Mouse (Mus musculus) G1E-ER4 (cell line): ENCODE data around the gene Clcn5. TPM values are rescaled to one million over a fixed set of nuclear protein-coding genes. Genes with fewer than 3 reads are reported as not detected.

Source experiments
- GATA1 ChIP-seq: IDR thresholded peaks from one replicate; pipeline ENCODE4 v1.8.0; 2012; ENCODE audit warnings: low read length, inconsistent platforms
- polyA plus RNA-seq: library from polyadenylated mRNA; stranded (reverse); fragments of >175 nt; gene quantifications from 2 replicates; pipeline ENCODE4 v1.2.3, GENCODE M21; 2012

Clcn5 gene
- polyA plus RNA-seq, 1 experiment, result 8.8 TPM

DNA sequence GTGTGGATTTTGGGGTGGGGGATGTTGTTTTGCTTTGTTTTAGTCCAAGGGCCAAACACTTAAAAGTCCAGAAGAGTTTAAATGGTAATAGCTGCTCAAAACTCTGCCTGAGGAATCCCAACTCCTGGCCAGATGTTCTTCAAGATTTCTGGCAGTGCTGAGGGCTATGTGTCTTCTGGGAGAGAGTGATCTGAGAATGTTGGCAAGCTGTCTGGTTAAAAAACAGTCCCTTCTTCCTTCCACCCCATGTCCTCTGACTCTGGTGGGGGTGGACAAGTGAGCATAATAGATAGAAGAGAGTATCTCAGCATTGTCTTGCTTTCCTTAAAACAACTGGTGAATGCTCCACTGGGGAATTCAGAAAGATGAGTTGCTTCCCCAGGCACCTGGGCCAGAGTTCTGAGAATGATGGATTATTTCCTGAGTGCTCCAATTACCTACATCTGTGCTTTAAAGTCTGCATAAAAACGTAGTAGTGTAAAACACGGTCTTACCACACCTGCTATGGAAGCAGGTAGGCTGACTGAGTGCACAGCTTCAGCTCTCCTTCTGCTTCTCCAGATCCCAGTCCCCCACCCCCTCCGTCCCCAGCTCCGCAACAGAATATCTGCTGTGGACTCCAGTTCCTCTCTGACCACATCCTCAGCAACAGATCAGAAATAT, 197.4 kb downstream of the Clcn5 start:
- no peak for TF ChIP-seq GATA1

DNA sequence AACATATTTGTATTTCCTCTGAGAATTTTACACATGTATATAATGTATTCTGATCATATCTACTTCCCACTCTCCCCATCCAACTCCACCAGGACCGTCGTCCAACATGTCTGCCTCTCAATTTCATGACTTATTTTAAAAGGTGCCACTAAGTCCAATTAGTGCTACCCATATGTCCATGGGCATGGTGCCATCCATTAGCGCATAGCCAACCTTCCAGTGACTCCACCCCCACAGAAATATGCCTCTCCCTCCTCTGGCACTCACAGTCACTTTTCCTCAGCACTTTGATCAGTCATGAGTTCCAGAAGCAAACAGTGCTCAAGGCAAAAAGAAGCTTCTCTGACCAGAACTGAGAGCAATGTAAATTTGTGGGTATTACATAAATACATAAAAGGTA, 204.3 kb downstream of the Clcn5 start:
- TF ChIP-seq GATA1, result no peak

Other genes with a start within 250 kb of the Clcn5 start
- 0.28 and 0.42 TPM in 2 replicates for gene Usp27x, start 56.5 kb upstream of the Clcn5 start, polyA plus RNA-seq